Mouse (Mus musculus) ovary, postnatal 36 days (tissue): ENCODE measurements around the gene Sap18b.
"Not testable (repeated sequence)": the region's sequence is repeated elsewhere in the genome, so short reads cannot be mapped to it uniquely, and the experiment has no call there.

Source experiments
- DNase-seq: peaks from one replicate; pipeline ENCODE4 v3.0.0; 2022; ENCODE audit warnings: low spot score, mixed read lengths

Gene Sap18b

GRCm38 (mm10) chr8:95825162-95825561 lies at the start of gene Sap18b:
TSS of gene Sap18b (plus strand) at chr8:95825346.
- DNase-seq: not testable (repeated sequence)

GRCm38 (mm10) chr8:95781085-95781484 lies 44.1 kb upstream of the Sap18b start:
- DNase-seq: no peak

- no peak for DNase-seq
These were observed 43.4 kb upstream of the Sap18b start for GRCm38 (mm10) chr8:95781775-95782174.

- DNase-seq: no peak
These were observed 42.5 kb upstream of the Sap18b start for GRCm38 (mm10) chr8:95782628-95783027.

GRCm38 (mm10) chr8:95785591-95785990 lies 39.6 kb upstream of the Sap18b start:
- DNase-seq: no peak

GRCm38 (mm10) chr8:95795333-95796061 lies 29.6 kb upstream of the Sap18b start:
- DNase-seq: not testable (repeated sequence)

- no peak for DNase-seq
These were observed 26.0 kb upstream of the Sap18b start for GRCm38 (mm10) chr8:95799117-95799516.

GRCm38 (mm10) chr8:95799891-95800290 lies 25.3 kb upstream of the Sap18b start:
- no peak for DNase-seq

GRCm38 (mm10) chr8:95800353-95800752 lies 24.8 kb upstream of the Sap18b start:
- DNase-seq: no peak

GRCm38 (mm10) chr8:95801476-95802064 lies 23.6 kb upstream of the Sap18b start:
- DNase-seq: no peak

- no peak for DNase-seq
These were observed 22.9 kb upstream of the Sap18b start for GRCm38 (mm10) chr8:95802231-95802630.

- DNase-seq: no peak
These were observed 19.7 kb upstream of the Sap18b start for GRCm38 (mm10) chr8:95805482-95805881.

- no peak for DNase-seq
These were observed 18.5 kb upstream of the Sap18b start for GRCm38 (mm10) chr8:95806461-95807191.

- DNase-seq: peak; percentile 96
These were observed 17.8 kb upstream of the Sap18b start, which contains the start of gene Cnot1 for GRCm38 (mm10) chr8:95807331-95807843. TSS of gene Cnot1 (minus strand) at chr8:95807464.

- DNase-seq: peak; percentile 87
These were observed 17.3 kb upstream of the Sap18b start for GRCm38 (mm10) chr8:95807861-95808260.

- DNase-seq: no peak
These were observed 16.5 kb upstream of the Sap18b start for GRCm38 (mm10) chr8:95808631-95809030.

GRCm38 (mm10) chr8:95809116-95809515 lies 16.0 kb upstream of the Sap18b start:
- DNase-seq: no peak

GRCm38 (mm10) chr8:95810184-95810591 lies 15.0 kb upstream of the Sap18b start:
- DNase-seq: no peak

- DNase-seq: no peak
These were observed 9.0 kb upstream of the Sap18b start for GRCm38 (mm10) chr8:95816044-95816708.

- DNase-seq: no peak
These were observed 7.5 kb upstream of the Sap18b start for GRCm38 (mm10) chr8:95817597-95817996.

- DNase-seq: no peak
These were observed 6.9 kb upstream of the Sap18b start for GRCm38 (mm10) chr8:95818211-95818610.

GRCm38 (mm10) chr8:95821266-95821665 lies 3.9 kb upstream of the Sap18b start:
- DNase-seq: no peak
